Mouse (Mus musculus): ENCODE measurements around the gene Pip4k2c.

- TF ChIP-seq CTCF (IDR thresholded peaks at IDR 0.05; ENCODE audit: low read depth, low read length): no peak
- TF ChIP-seq POLR2A (IDR thresholded peaks at IDR 0.05; ENCODE audit: insufficient read depth, low read length): no peak
Observed at GRCm38 (mm10) chr10:127227163-127227562, 15.8 kb upstream of the Pip4k2c start.
